Mouse (Mus musculus) brain, embryonic 14.5 days (tissue): ENCODE results near the gene Dixdc1.

ENCODE experiments used
- CTCF ChIP-seq: fragments of 200-500 bp; IDR thresholded peaks from 2 replicates; pipeline ENCODE4 v1.5.1; 2012; ENCODE audit warnings: inconsistent platforms, mild to moderate bottlenecking, moderate library complexity, borderline replicate concordance; ENCODE audit not compliant: insufficient read depth, insufficient read length; ENCODE audit errors: extremely low read depth
- POLR2A ChIP-seq: fragments of 200-500 bp; IDR thresholded peaks from 2 replicates; pipeline ENCODE4 v1.6.1; 2012; ENCODE audit warnings: mild to moderate bottlenecking, inconsistent platforms, borderline replicate concordance; ENCODE audit not compliant: poor library complexity, insufficient read depth, insufficient read length, severe bottlenecking; ENCODE audit errors: extremely low read depth

DNA sequence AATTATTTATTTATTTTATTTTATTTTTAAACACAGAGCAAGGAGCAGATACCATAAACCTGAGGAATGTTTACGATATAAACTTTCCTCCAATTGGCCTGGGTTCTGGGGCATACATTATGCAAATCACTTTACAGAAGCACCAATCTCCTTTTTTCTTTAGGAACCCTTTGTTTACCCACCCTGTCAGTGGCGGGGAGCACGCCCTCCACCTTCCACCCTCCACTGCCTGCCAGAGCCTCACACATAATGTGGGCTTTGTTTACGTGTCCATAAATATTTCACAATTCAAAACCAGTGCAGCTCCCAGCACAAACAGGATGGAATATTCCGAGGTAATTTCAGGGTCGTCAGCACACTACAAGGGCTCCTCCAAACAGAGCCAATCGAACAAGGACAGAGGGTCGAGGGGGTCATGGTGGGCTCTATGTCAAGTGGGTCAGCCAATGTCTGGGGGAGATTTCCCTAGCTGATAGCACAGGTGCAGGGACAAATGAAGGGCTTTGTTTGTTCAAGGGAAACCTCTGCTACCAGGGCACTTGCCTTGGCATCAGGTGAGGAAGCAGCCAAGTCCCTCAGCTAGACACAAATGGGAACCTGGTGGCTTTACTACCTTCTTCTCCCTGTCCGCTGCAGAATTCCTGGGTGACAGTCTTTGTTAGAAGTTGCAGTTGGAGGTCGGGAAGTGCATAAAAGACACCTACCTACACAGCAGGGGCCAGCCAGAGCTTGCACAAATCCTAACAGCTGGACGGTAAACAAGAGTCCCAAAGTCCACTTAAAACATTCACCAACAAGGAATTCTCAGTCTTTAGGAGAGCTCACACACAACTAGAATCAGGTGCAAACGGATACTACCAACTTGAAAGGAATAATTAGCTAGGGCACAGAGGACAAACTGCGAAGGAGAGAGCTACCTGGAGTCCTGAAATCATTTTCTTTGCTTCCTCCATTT is 46.4 kb downstream of the Dixdc1 start:
- TF ChIP-seq CTCF, result no peak
- no peak for TF ChIP-seq POLR2A
